Mouse (Mus musculus): ENCODE measurements at regions not wholly inside any gene's neighbourhood (a gene's known extent, or its start where the extent isn't known, plus 50 kb on each side); places are given as distances from the start of the nearest gene placed in this dataset.

DNA sequence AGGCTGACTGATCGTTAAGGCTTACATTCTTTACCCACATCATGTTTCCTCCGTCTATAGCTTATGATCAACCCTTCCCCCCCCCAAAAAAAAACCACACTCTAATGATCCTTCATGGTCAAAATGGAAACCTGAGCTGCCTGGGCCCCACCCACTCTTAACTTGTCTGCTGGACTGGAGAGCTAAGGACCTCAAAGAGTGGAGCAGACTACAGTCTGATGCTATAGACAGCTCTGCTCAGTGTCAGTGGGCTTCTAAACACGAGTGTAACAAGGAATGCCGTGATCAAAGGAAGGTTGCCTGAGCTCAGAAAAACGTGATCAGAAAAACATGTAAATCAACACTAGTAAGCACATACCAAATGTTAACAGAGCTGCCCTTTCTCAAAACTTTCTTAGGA, 324.7 kb downstream of the Xpnpep1 start:
- no peak overlapping the region for H3K4me3 ChIP-seq (replicated peaks)
- H3K9ac ChIP-seq = no peak overlapping the region

GRCm38 (mm10) chr19:52707679-52708078, 332.3 kb downstream of the Xpnpep1 start:
- H3K9ac ChIP-seq = no peak overlapping the region
- no peak overlapping the region for H3K27ac ChIP-seq (replicated peaks)
- no peak for ATAC-seq (ENCODE audit: insufficient read depth)
- no peak overlapping the region for H3K4me3 ChIP-seq (replicated peaks)
- WGBS (ENCODE audit: insufficient replicate concordance) = 40% methylated on average over 1 of the region's 1 CpGs
- H3K9me3 ChIP-seq (replicated peaks) = no peaks in the 10 kb centered on the region
- H3K4me1 ChIP-seq (replicated peaks) = no peaks in the 10 kb centered on the region
- no peaks in the 10 kb centered on the region for H3K27me3 ChIP-seq
- no peak overlapping the region for H3K4me2 ChIP-seq
- no peaks in the 10 kb centered on the region for H3K36me3 ChIP-seq (replicated peaks)

More for the DNA sequence above, 324.7 kb downstream of the Xpnpep1 start:
- no peak for ATAC-seq (ENCODE audit: insufficient read depth)
- Histone ChIP-seq H3K9me3 (replicated peaks) (no peaks in the 10 kb centered on the region), H3K36me3 (replicated peaks) (no peaks in the 10 kb centered on the region), H3K4me1 (replicated peaks) (no peaks in the 10 kb centered on the region), H3K4me2 (no peak overlapping the region), H3K27me3 (no peaks in the 10 kb centered on the region), H3K27ac (replicated peaks) (no peak overlapping the region)
- WGBS (ENCODE audit: insufficient replicate concordance) = 49% methylated on average over 5 of the region's 5 CpGs

DNA sequence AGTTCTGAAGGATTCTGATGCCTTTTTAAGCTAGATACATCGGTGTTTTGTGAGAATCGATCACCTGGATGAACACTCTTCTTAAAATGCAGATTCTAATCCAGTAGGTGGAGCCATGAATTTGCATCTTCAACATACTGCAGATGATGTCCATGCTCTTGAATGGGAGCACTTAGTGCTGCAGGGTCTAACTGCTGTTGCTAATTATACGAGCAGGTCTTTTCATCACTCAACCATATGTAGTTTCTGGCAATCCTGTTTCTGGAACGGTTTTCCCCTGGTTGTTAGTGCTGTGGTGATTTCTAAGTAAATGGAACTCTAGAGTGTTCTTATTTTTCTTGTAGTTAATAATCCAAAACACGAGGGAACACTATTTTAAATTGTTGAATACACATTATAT, 379.0 kb downstream of the Xpnpep1 start:
- ATAC-seq (ENCODE audit: insufficient read depth) = no peak
- no peak overlapping the region for H3K4me3 ChIP-seq (replicated peaks)
- no peak overlapping the region for H3K27ac ChIP-seq (replicated peaks)
- H3K27me3 ChIP-seq = no peaks in the 10 kb centered on the region
- 60% methylated on average over 5 of the region's 5 CpGs for WGBS (ENCODE audit: insufficient replicate concordance)
- H3K4me2 ChIP-seq = no peak overlapping the region
- H3K36me3 ChIP-seq (replicated peaks) = no peaks in the 10 kb centered on the region
- H3K9me3 ChIP-seq (replicated peaks) = no peaks in the 10 kb centered on the region
- no peaks in the 10 kb centered on the region for H3K4me1 ChIP-seq (replicated peaks)
- H3K9ac ChIP-seq = no peak overlapping the region

- Histone ChIP-seq H3K9ac (no peak overlapping the region), H3K4me2 (no peak overlapping the region), H3K9me3 (replicated peaks) (no peaks in the 10 kb centered on the region), H3K4me1 (replicated peaks) (no peaks in the 10 kb centered on the region), H3K36me3 (replicated peaks) (no peaks in the 10 kb centered on the region), H3K27ac (replicated peaks) (no peak overlapping the region), H3K4me3 (replicated peaks) (no peak overlapping the region), H3K27me3 (no peaks in the 10 kb centered on the region)
- 59% methylated on average over 17 of the region's 17 CpGs for WGBS (ENCODE audit: insufficient replicate concordance)
- no peak for ATAC-seq (ENCODE audit: insufficient read depth)
These were observed 383.3 kb downstream of the Ins1 start for GRCm38 (mm10) chr19:52647066-52648046.

- Histone ChIP-seq H3K27me3 (no peaks in the 10 kb centered on the region), H3K9ac (no peak overlapping the region), H3K4me2 (no peak overlapping the region), H3K36me3 (replicated peaks) (no peaks in the 10 kb centered on the region), H3K4me3 (replicated peaks) (no peak overlapping the region), H3K27ac (replicated peaks) (no peak overlapping the region), H3K9me3 (replicated peaks) (no peaks in the 10 kb centered on the region), H3K4me1 (replicated peaks) (no peaks in the 10 kb centered on the region)
- ATAC-seq (ENCODE audit: insufficient read depth) = no peak
- WGBS (ENCODE audit: insufficient replicate concordance) = 48% methylated on average over 5 of the region's 5 CpGs
These were observed 376.1 kb downstream of the Ins1 start for GRCm38 (mm10) chr19:52640228-52640627.

- no peak overlapping the region for H3K9ac ChIP-seq
- H3K27me3 ChIP-seq = no peaks in the 10 kb centered on the region
- no peaks in the 10 kb centered on the region for H3K4me1 ChIP-seq (replicated peaks)
- no peak overlapping the region for H3K4me3 ChIP-seq (replicated peaks)
- no peak for ATAC-seq (ENCODE audit: insufficient read depth)
- H3K4me2 ChIP-seq = no peak overlapping the region
- no peaks in the 10 kb centered on the region for H3K9me3 ChIP-seq (replicated peaks)
- no peak overlapping the region for H3K27ac ChIP-seq (replicated peaks)
- whole genome bisulfite sequencing (ENCODE audit: insufficient replicate concordance) = 64% methylated on average over 4 of the region's 4 CpGs
- H3K36me3 ChIP-seq (replicated peaks) = no peaks in the 10 kb centered on the region
These were observed 368.4 kb downstream of the Ins1 start for GRCm38 (mm10) chr19:52632501-52632900.

DNA sequence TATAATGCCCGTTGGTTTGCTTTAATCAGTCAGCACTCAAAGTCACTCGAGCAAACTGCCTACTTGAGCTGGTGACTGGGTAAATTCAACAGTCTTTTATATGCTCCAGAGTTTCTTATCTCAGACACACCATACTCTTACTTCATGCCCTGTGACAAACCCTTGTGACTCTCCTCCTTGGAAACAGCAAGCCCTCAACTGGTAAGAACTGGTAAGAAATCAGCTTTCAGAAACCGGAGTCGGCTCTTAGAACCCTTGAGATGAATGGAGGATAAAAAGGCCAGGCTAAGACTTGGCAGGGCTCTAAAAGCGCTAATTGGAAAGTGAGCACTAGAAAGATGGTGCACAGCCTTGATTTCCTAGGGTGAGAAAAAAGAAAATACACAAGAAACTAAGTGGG, 360.2 kb downstream of the Ins1 start:
- H3K4me3 ChIP-seq (replicated peaks) = no peak overlapping the region
- H3K27ac ChIP-seq (replicated peaks) = no peak overlapping the region
- no peak overlapping the region for H3K9ac ChIP-seq
- no peak overlapping the region for H3K4me2 ChIP-seq
- no peaks in the 10 kb centered on the region for H3K4me1 ChIP-seq (replicated peaks)
- ATAC-seq (ENCODE audit: insufficient read depth) = no peak
- WGBS (ENCODE audit: insufficient replicate concordance) = 53% methylated on average over 5 of the region's 5 CpGs
- no peaks in the 10 kb centered on the region for H3K27me3 ChIP-seq
- H3K36me3 ChIP-seq (replicated peaks) = no peaks in the 10 kb centered on the region
- no peaks in the 10 kb centered on the region for H3K9me3 ChIP-seq (replicated peaks)

- no peaks in the 10 kb centered on the region for H3K4me1 ChIP-seq (replicated peaks)
- no peak overlapping the region for H3K4me3 ChIP-seq (replicated peaks)
- no peaks in the 10 kb centered on the region for H3K36me3 ChIP-seq (replicated peaks)
- no peaks in the 10 kb centered on the region for H3K9me3 ChIP-seq (replicated peaks)
- H3K9ac ChIP-seq = no peak overlapping the region
- no peak for ATAC-seq (ENCODE audit: insufficient read depth)
- H3K27ac ChIP-seq (replicated peaks) = no peak overlapping the region
- H3K4me2 ChIP-seq = no peak overlapping the region
- no peaks in the 10 kb centered on the region for H3K27me3 ChIP-seq
These were observed 359.4 kb downstream of the Ins1 start for GRCm38 (mm10) chr19:52623496-52623895.

DNA sequence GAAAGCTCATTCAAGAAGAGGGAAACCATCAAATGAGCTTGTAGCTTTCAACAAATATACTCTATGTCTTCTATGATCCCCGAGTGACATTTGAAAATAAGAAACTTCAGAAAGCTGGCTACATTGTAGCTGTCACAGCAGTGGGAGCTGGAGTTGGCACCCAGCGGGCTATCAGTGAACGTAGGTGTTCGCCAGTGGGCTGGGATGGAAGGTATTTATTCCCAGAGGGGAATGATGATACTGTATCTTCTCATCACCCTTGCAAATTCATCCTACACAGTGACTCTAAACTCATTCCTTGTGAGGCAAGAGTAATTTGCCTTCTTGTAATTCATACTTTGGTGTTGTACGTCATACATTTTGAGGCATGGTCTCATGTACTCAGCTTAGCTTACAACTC, 349.3 kb downstream of the Ins1 start:
- no peak overlapping the region for H3K9ac ChIP-seq
- ATAC-seq (ENCODE audit: insufficient read depth) = no peak
- WGBS (ENCODE audit: insufficient replicate concordance) = 63% methylated on average over 5 of the region's 5 CpGs

GRCm38 (mm10) chr19:52606859-52607258, 342.8 kb downstream of the Ins1 start:
- H3K4me2 ChIP-seq = no peak overlapping the region
- 24% methylated on average over 3 of the region's 3 CpGs for WGBS (ENCODE audit: insufficient replicate concordance)
- H3K36me3 ChIP-seq (replicated peaks) = no peaks in the 10 kb centered on the region

More for the DNA sequence above, 349.3 kb downstream of the Ins1 start:
- no peak overlapping the region for H3K4me2 ChIP-seq
- H3K27me3 ChIP-seq = no peaks in the 10 kb centered on the region
- H3K36me3 ChIP-seq (replicated peaks) = no peaks in the 10 kb centered on the region
- no peaks in the 10 kb centered on the region for H3K4me1 ChIP-seq (replicated peaks)
- no peak overlapping the region for H3K4me3 ChIP-seq (replicated peaks)
- H3K9me3 ChIP-seq (replicated peaks) = no peaks in the 10 kb centered on the region
- H3K27ac ChIP-seq (replicated peaks) = no peak overlapping the region

GRCm38 (mm10) chr19:52600410-52600809, 336.3 kb downstream of the Ins1 start:
- no peak overlapping the region for H3K27ac ChIP-seq (replicated peaks)
- H3K36me3 ChIP-seq (replicated peaks) = no peaks in the 10 kb centered on the region
- H3K9ac ChIP-seq = no peak overlapping the region
- no peak overlapping the region for H3K4me2 ChIP-seq
- H3K4me3 ChIP-seq (replicated peaks) = no peak overlapping the region
- no peak for ATAC-seq (ENCODE audit: insufficient read depth)
- 11% methylated on average over 3 of the region's 3 CpGs for WGBS (ENCODE audit: insufficient replicate concordance)
- no peaks in the 10 kb centered on the region for H3K9me3 ChIP-seq (replicated peaks)
- H3K27me3 ChIP-seq = no peaks in the 10 kb centered on the region
- H3K4me1 ChIP-seq (replicated peaks) = no peaks in the 10 kb centered on the region

More at GRCm38 (mm10) chr19:52606859-52607258, 342.8 kb downstream of the Ins1 start:
- no peak for ATAC-seq (ENCODE audit: insufficient read depth)
- Histone ChIP-seq H3K4me3 (replicated peaks) (no peak overlapping the region), H3K27ac (replicated peaks) (no peak overlapping the region), H3K4me1 (replicated peaks) (no peaks in the 10 kb centered on the region), H3K9me3 (replicated peaks) (no peaks in the 10 kb centered on the region), H3K27me3 (no peaks in the 10 kb centered on the region), H3K9ac (no peak overlapping the region)

DNA sequence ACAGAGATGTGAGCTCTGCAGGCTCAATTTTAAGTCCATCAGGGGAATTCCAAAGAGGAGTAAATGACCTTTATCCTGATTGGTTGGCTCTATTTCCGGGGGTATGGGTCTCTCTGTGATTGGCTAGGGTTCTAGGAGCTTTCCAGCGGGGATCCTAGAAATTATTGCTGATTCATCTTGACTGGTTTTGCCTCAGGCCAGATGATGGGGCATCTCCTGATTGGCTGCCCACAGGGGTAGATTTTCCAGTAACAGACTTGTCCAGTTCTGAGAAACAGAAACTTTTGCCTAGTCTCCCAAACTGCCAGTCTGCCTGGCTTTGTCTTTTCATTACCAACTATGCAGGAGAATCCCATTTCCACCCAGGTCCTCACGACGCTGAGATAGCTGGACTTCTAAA, 301.3 kb downstream of the Ins1 start:
- no peak for ATAC-seq (ENCODE audit: insufficient read depth)
- no peaks in the 10 kb centered on the region for H3K27me3 ChIP-seq
- H3K9ac ChIP-seq = no peak overlapping the region
- H3K4me2 ChIP-seq = no peak overlapping the region
- no peaks in the 10 kb centered on the region for H3K36me3 ChIP-seq (replicated peaks)
- H3K9me3 ChIP-seq (replicated peaks) = no peaks in the 10 kb centered on the region
- H3K4me3 ChIP-seq (replicated peaks) = no peak overlapping the region
- no peak overlapping the region for H3K27ac ChIP-seq (replicated peaks)
- 50% methylated on average over 4 of the region's 4 CpGs for whole genome bisulfite sequencing (ENCODE audit: insufficient replicate concordance)
- no peaks in the 10 kb centered on the region for H3K4me1 ChIP-seq (replicated peaks)

Measured in liver, embryonic 15.5 days (tissue).